Mouse (Mus musculus): ENCODE results near the gene Mprip. TPM values are rescaled to one million over a fixed set of nuclear protein-coding genes. Genes with fewer than 3 reads are reported as not detected.
A peak's percentile ranks its signal among the peaks of the same experiment; 100 is the strongest.
"Not testable (repeated sequence)": the region's sequence is repeated elsewhere in the genome, so short reads cannot be mapped to it uniquely, and the experiment has no call there.

Mprip gene
- polyA plus RNA-seq, 1 experiment from 2014 or later, result 71.5 TPM

DNA sequence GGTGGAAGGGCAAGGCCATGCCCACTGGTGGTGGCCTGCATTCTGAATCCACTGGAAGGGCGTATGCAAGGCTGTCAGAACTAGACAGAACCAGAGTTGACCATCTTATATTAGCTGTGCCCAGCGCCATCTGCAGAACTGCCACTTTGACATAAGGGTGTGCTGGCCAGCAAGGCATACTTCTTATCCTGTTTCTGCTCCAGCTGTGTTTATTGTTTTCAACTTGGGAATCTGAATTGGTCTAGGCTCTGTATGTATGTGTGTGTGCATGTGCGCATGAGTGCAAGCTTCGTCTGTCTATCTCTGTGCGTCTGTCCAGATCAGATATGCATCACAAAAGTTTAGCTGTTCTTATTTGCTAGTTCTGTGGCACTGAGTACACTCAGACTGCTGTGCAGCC lies 58.1 kb downstream of the Mprip start:
- Histone ChIP-seq H3K4me1 (replicated peaks; ENCODE audit: control insufficient read depth, insufficient read depth, low read length) (no peaks in the 10 kb centered on the region), H3K27ac (no peak overlapping the region), H3K9ac (no peak overlapping the region), H3K36me3 (replicated peaks; ENCODE audit: control insufficient read depth, insufficient read depth) (no peaks in the 10 kb centered on the region), H3K4me3 (replicated peaks; ENCODE audit: low read length) (no peak overlapping the region), H3K27me3 (ENCODE audit: control insufficient read depth, insufficient read depth, low read length) (no peaks in the 10 kb centered on the region), H3K9me3 (ENCODE audit: control insufficient read depth, low read length) (no peaks in the 10 kb centered on the region), H3K4me2 (replicated peaks) (no peak overlapping the region)
- DNase-seq (ENCODE audit: low spot score), result no peak
- WGBS, result 96% methylated on average over 5 of the region's 5 CpGs
- ATAC-seq (ENCODE audit: low FRiP score), result no peak

DNA sequence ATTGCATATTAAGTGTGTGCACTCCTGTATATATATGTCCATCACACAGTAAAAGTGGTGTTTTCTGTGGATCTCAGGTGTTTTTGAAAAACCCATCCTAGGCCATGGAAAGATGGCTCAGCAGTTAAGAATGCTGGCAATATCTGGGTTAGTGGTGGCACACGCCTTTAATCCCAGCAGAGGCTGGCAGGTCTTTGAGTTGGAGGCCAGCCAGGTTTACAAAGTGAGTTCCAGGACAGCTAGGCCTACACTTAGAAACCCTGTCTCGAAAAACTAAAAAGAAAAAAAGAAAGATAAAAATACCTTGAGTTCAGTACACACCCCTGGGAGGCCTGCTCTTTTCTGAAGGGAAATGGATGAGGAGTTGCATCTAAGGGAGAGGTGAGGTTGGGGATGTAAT lies 60.3 kb downstream of the Mprip start:
- DNase-seq (ENCODE audit: low spot score) (no peak), ATAC-seq (ENCODE audit: low FRiP score) (no peak)
- H3K4me2 ChIP-seq (replicated peaks), result no peak overlapping the region
- no peaks in the 10 kb centered on the region for H3K36me3 ChIP-seq (replicated peaks; ENCODE audit: control insufficient read depth, insufficient read depth)
- WGBS, result 72% methylated on average over 2 of the region's 2 CpGs
- H3K4me1 ChIP-seq (replicated peaks; ENCODE audit: control insufficient read depth, insufficient read depth, low read length), result no peaks in the 10 kb centered on the region
- no peak overlapping the region for H3K9ac ChIP-seq
- H3K4me3 ChIP-seq (replicated peaks; ENCODE audit: low read length), result no peak overlapping the region
- H3K9me3 ChIP-seq (ENCODE audit: control insufficient read depth, low read length), result no peaks in the 10 kb centered on the region
- no peaks in the 10 kb centered on the region for H3K27me3 ChIP-seq (ENCODE audit: control insufficient read depth, insufficient read depth, low read length)
- H3K27ac ChIP-seq, result no peak overlapping the region

DNA sequence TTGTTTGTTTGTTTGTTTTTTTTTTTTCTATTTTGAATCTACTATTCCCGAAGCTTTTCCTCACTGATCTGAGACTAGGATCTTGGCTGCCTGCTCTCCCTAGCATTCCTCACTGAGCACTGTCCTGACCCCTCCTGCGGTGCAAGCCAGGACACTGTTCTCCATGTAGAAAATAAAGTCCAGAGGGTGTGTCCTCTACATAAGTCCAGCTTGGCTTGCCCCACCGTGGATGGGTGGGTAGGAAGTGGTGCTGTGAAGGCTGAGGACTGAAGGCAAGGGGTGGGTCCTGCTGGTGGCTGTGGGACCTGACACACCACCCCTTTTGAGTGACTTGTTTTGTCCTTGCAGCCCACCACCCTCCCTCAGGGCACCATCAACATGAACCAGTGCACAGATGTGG lies 66.1 kb downstream of the Mprip start:
- H3K4me2 ChIP-seq (replicated peaks), result no peak overlapping the region
- H3K27me3 ChIP-seq (ENCODE audit: control insufficient read depth, insufficient read depth, low read length), result no peaks in the 10 kb centered on the region
- no peak for DNase-seq (ENCODE audit: low spot score)
- ATAC-seq (ENCODE audit: low FRiP score), result no peak
- H3K9me3 ChIP-seq (ENCODE audit: control insufficient read depth, low read length), result no peaks in the 10 kb centered on the region
- no peak overlapping the region for H3K9ac ChIP-seq
- H3K27ac ChIP-seq, result no peak overlapping the region
- H3K4me3 ChIP-seq (replicated peaks; ENCODE audit: low read length), result no peak overlapping the region
- 95% methylated on average over 3 of the region's 3 CpGs for WGBS
- no peaks in the 10 kb centered on the region for H3K4me1 ChIP-seq (replicated peaks; ENCODE audit: control insufficient read depth, insufficient read depth, low read length)
- H3K36me3 ChIP-seq (replicated peaks; ENCODE audit: control insufficient read depth, insufficient read depth), result peaks cover 36% of the 10 kb centered on the region

DNA sequence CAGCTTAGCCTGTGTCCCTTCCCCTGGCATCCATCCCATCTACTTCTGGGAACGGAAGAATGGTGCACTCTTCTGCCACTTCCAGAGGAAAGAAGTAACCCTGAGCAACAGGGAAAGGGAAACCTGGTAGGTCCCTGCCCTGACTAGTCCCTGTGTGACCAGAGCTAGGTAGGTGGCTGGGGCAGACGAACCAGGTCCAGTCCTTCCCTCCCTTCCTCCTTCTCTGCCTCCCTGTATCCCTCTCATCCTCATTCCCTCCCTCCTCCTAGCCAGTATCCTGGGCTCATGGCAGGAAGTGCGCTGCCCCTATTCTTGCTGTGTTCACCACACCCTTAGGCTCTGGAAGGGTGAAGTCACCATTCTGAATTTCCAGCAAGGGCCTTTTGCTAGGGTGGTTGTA lies 70.7 kb downstream of the Mprip start:
- H3K36me3 ChIP-seq (replicated peaks; ENCODE audit: control insufficient read depth, insufficient read depth), result peaks cover 62% of the 10 kb centered on the region
- 82% methylated on average over 3 of the region's 3 CpGs for WGBS
- 0 out of 2 replicates have a peak overlapping the region, but pooled peaks have one; percentile 28 for H3K27ac ChIP-seq

DNA sequence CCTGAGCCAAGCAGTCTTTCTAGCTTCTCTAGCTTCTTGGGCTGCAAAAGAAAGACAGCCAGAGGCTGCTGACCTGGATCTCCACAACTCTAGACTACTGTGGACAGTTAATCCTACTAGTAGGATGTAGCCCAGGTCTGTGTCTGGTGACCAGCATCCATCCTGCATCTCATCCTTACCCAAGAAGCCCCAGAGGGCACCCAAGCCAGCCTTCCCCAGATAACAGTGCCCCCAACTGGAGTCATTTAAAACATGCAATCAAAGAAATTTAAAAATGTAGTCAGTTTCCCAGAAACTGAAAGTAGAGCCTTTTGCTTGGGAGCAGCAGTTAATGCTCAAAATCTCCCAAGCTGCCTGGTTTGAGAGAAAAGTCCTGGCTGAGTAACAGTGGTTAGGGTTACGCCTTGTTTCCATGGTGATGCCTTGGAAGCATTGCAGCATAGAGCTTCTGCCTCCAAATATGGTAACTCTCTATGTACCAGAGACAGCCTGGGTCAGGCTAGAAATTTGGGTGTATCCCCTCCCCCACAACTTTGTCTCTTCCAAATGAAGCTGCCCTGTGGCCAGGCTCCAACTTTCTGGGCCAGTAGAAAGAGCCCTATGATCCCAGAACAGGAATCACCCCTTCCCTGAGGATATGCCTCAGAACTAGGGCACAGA lies 71.4 kb downstream of the Mprip start:
- no peaks in the 10 kb centered on the region for H3K4me1 ChIP-seq (replicated peaks; ENCODE audit: control insufficient read depth, insufficient read depth, low read length)
- DNase-seq (ENCODE audit: low spot score) (peak; percentile 27), ATAC-seq (ENCODE audit: low FRiP score) (no peak)
- WGBS, result 55% methylated on average over 1 of the region's 1 CpGs
- no peak overlapping the region for H3K4me2 ChIP-seq (replicated peaks)
- H3K27me3 ChIP-seq (ENCODE audit: control insufficient read depth, insufficient read depth, low read length), result no peaks in the 10 kb centered on the region
- H3K4me3 ChIP-seq (replicated peaks; ENCODE audit: low read length), result no peak overlapping the region
- peak overlapping the region; percentile 28; the same call in 1 of the 2 replicates for H3K27ac ChIP-seq
- no peaks in the 10 kb centered on the region for H3K9me3 ChIP-seq (ENCODE audit: control insufficient read depth, low read length)
- H3K9ac ChIP-seq, result no peak overlapping the region
- H3K36me3 ChIP-seq (replicated peaks; ENCODE audit: control insufficient read depth, insufficient read depth), result peaks cover 69% of the 10 kb centered on the region

More for the DNA sequence above, 70.7 kb downstream of the Mprip start:
- no peaks in the 10 kb centered on the region for H3K4me1 ChIP-seq (replicated peaks; ENCODE audit: control insufficient read depth, insufficient read depth, low read length)
- ATAC-seq (ENCODE audit: low FRiP score) (no peak), DNase-seq (ENCODE audit: low spot score) (no peak)
- H3K27me3 ChIP-seq (ENCODE audit: control insufficient read depth, insufficient read depth, low read length), result no peaks in the 10 kb centered on the region
- H3K9me3 ChIP-seq (ENCODE audit: control insufficient read depth, low read length), result no peaks in the 10 kb centered on the region
- H3K4me2 ChIP-seq (replicated peaks), result no peak overlapping the region
- H3K9ac ChIP-seq, result no peak overlapping the region
- no peak overlapping the region for H3K4me3 ChIP-seq (replicated peaks; ENCODE audit: low read length)

DNA sequence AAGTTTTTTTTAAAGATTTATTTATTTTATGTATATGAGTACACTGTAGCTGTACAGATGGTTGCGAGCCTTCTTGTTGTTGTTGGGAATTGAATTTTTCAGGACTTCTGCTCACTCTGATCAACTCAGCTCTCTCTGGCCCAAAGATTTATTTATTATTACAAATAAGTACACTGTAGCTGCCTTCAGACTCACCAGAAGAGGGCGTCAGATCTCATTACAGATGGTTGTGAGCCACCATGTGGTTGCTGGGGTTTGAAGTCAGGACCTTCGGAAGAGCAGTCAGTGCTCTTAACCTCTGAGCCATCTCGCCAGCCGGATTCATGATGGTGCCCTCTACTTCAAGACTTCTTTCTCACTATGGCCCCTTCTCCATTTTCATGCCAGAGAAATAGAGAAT lies 72.5 kb downstream of the Mprip start:
- H3K4me2 ChIP-seq (replicated peaks); H3K27me3 ChIP-seq (ENCODE audit: control insufficient read depth, insufficient read depth, low read length); H3K4me1 ChIP-seq (replicated peaks; ENCODE audit: control insufficient read depth, insufficient read depth, low read length); H3K9ac ChIP-seq; H3K4me3 ChIP-seq (replicated peaks; ENCODE audit: low read length); H3K27ac ChIP-seq; ATAC-seq (ENCODE audit: low FRiP score); DNase-seq (ENCODE audit: low spot score); H3K9me3 ChIP-seq (ENCODE audit: control insufficient read depth, low read length): not testable (repeated sequence)
- 82% methylated on average over 5 of the region's 5 CpGs for WGBS
- H3K36me3 ChIP-seq (replicated peaks; ENCODE audit: control insufficient read depth, insufficient read depth), result peaks cover 73% of the 10 kb centered on the region

DNA sequence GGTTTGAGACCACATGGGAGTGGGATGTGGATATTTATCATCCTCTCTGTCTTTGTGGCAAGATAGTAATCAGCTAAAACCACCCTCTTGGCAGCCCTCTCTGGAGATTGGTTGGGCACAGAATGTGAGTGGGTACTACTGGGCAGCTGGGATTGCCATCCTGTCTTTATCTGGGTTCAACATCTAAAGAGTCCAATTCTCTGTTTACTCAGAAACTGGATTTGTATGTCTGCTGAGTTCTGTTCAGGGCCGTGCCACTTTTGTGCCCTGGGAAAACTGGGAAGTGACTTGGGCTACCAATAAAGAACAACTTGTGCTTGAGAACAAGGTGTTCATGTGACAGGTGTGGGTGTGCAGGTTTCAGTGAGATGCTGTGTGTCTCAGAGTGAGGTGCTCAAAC lies 73.2 kb downstream of the Mprip start:
- Histone ChIP-seq H3K9me3 (ENCODE audit: control insufficient read depth, low read length) (no peaks in the 10 kb centered on the region), H3K4me1 (replicated peaks; ENCODE audit: control insufficient read depth, insufficient read depth, low read length) (no peaks in the 10 kb centered on the region), H3K27ac (no peak overlapping the region), H3K4me2 (replicated peaks) (no peak overlapping the region), H3K4me3 (replicated peaks; ENCODE audit: low read length) (no peak overlapping the region), H3K27me3 (ENCODE audit: control insufficient read depth, insufficient read depth, low read length) (no peaks in the 10 kb centered on the region), H3K9ac (no peak overlapping the region), H3K36me3 (replicated peaks; ENCODE audit: control insufficient read depth, insufficient read depth) (peaks cover 72% of the 10 kb centered on the region)
- ATAC-seq (ENCODE audit: low FRiP score), result no peak
- no peak for DNase-seq (ENCODE audit: low spot score)
- WGBS, result 100% methylated on average over 1 of the region's 1 CpGs

DNA sequence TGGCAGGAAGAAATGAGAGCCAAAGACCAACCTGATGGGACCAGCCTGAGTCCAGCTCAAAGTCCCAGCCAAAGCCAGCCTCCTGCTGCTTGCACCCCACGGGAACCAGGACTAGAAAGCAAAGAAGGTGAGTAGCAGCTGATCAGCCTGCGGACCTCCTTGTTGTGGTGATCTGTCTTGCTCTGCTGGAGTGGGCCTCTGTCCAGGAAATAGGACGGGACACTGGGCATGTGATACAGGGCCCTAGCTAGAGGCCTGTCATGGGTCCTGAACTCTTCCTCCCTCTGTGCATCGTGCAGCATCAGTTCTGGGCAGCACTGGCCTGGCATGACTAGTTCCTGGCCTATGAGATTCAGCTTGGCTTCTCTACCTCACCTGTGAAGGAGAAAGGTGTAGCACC lies 74.8 kb downstream of the Mprip start:
- peaks cover 70% of the 10 kb centered on the region for H3K36me3 ChIP-seq (replicated peaks; ENCODE audit: control insufficient read depth, insufficient read depth)

DNA sequence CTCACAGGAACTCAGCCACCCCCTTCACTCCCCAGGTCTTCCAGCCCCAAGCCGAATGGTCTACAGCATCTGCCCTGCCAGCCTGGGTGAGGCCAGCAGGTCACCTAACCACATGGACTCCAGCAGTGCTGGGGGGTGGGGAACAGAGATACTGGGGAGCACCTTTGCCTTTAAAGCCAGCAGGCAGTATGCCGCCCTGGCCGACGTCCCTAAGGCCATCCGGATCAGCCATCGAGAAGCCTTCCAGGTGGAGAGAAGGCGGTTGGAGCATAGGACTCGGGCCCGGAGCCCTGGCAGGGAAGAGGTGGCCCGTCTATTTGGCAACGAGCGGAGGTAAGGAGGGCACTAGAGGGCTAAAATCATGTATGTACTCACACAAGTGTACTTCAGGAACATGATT lies 76.1 kb downstream of the Mprip start:
- Histone ChIP-seq H3K4me1 (replicated peaks; ENCODE audit: control insufficient read depth, insufficient read depth, low read length) (no peaks in the 10 kb centered on the region), H3K9ac (no peak overlapping the region), H3K27me3 (ENCODE audit: control insufficient read depth, insufficient read depth, low read length) (no peaks in the 10 kb centered on the region), H3K9me3 (ENCODE audit: control insufficient read depth, low read length) (no peaks in the 10 kb centered on the region), H3K36me3 (replicated peaks; ENCODE audit: control insufficient read depth, insufficient read depth) (peaks cover 76% of the 10 kb centered on the region), H3K27ac (no peak overlapping the region), H3K4me2 (replicated peaks) (no peak overlapping the region), H3K4me3 (replicated peaks; ENCODE audit: low read length) (no peak overlapping the region)
- no peak for ATAC-seq (ENCODE audit: low FRiP score)
- 95% methylated on average over 12 of the region's 12 CpGs for WGBS
- no peak for DNase-seq (ENCODE audit: low spot score)

More for the DNA sequence above, 74.8 kb downstream of the Mprip start:
- not testable (repeated sequence) for H3K4me2 ChIP-seq (replicated peaks); H3K4me1 ChIP-seq (replicated peaks; ENCODE audit: control insufficient read depth, insufficient read depth, low read length); H3K4me3 ChIP-seq (replicated peaks; ENCODE audit: low read length); H3K9ac ChIP-seq; H3K27ac ChIP-seq; H3K9me3 ChIP-seq (ENCODE audit: control insufficient read depth, low read length); H3K27me3 ChIP-seq (ENCODE audit: control insufficient read depth, insufficient read depth, low read length); DNase-seq (ENCODE audit: low spot score); ATAC-seq (ENCODE audit: low FRiP score)
- WGBS, result 81% methylated on average over 4 of the region's 4 CpGs

DNA sequence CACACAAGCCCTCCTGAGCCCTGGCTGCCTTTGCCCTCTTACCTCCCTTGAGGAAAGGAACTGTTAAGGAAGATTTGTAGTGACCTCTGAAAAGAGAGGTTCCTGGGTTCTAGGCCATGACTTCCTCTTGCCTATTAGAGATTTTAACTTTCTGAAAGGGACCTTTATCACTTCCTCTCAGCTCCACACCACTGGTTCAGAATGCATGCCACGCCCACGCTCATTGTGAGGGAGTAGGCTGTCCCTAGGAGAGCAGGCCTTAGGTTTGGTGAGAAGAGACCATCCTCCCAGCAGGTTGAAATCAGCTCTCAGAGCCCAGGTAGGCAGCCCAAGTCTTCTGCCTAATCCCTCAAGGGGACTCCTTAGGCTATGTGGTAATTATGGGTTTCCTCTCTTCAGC lies 78.9 kb downstream of the Mprip start:
- Histone ChIP-seq H3K9me3 (ENCODE audit: control insufficient read depth, low read length) (no peaks in the 10 kb centered on the region), H3K4me2 (replicated peaks) (no peak overlapping the region), H3K27ac (no peak overlapping the region), H3K9ac (no peak overlapping the region), H3K4me3 (replicated peaks; ENCODE audit: low read length) (no peak overlapping the region), H3K4me1 (replicated peaks; ENCODE audit: control insufficient read depth, insufficient read depth, low read length) (no peaks in the 10 kb centered on the region), H3K36me3 (replicated peaks; ENCODE audit: control insufficient read depth, insufficient read depth) (peaks cover 93% of the 10 kb centered on the region), H3K27me3 (ENCODE audit: control insufficient read depth, insufficient read depth, low read length) (no peaks in the 10 kb centered on the region)
- DNase-seq (ENCODE audit: low spot score), result no peak
- 87% methylated on average over 2 of the region's 2 CpGs for WGBS
- no peak for ATAC-seq (ENCODE audit: low FRiP score)
